Mouse (Mus musculus) kidney, postnatal 36 days (tissue): ENCODE measurements around the gene Prkar1b.

Source experiments
- DNase-seq, 2 experiments: peaks; one replicate each; pipeline ENCODE4 v3.0.0; 2021 to 2022; ENCODE audit warnings: mixed read lengths in 2 of 2

The Prkar1b gene

GRCm38 (mm10) chr5:138997171-138997788 is 152.5 kb downstream of the Prkar1b start, which contains the start of gene Pdgfa:
Pdgfa (minus strand) TSS chr5:138997370.
- DNase-seq: peak; percentile 71 to 80

GRCm38 (mm10) chr5:138996322-138997073 is 153.3 kb downstream of the Prkar1b start:
- DNase-seq: peak in 1 of 2 experiments; percentile 66

- DNase-seq: peak; percentile 86 to 87
These were observed 154.0 kb downstream of the Prkar1b start for GRCm38 (mm10) chr5:138995721-138996311.

- DNase-seq: peak; percentile 87 to 92
These were observed 154.7 kb downstream of the Prkar1b start for GRCm38 (mm10) chr5:138994786-138995720.

GRCm38 (mm10) chr5:138994108-138994785 is 155.6 kb downstream of the Prkar1b start:
- DNase-seq: peak; percentile 50 to 68

GRCm38 (mm10) chr5:138993371-138994107 is 156.3 kb downstream of the Prkar1b start:
- peak in 1 of 2 experiments; percentile 28 for DNase-seq

GRCm38 (mm10) chr5:138992611-138993370 is 157.0 kb downstream of the Prkar1b start:
- peak; percentile 53 to 77 for DNase-seq

- DNase-seq: no peak
These were observed 158.1 kb downstream of the Prkar1b start for GRCm38 (mm10) chr5:138991734-138992133.

GRCm38 (mm10) chr5:138990659-138991380 is 159.0 kb downstream of the Prkar1b start:
- peak in 1 of 2 experiments; percentile 73 for DNase-seq

- no peak for DNase-seq
These were observed 160.2 kb downstream of the Prkar1b start for GRCm38 (mm10) chr5:138989567-138989966.

GRCm38 (mm10) chr5:138988764-138989163 is 161.0 kb downstream of the Prkar1b start:
- DNase-seq: peak; percentile 83 to 85

GRCm38 (mm10) chr5:138987994-138988393 is 161.8 kb downstream of the Prkar1b start:
- no peak for DNase-seq

GRCm38 (mm10) chr5:138981921-138982320 is 167.9 kb downstream of the Prkar1b start:
- no peak for DNase-seq

GRCm38 (mm10) chr5:138980608-138981007 is 169.2 kb downstream of the Prkar1b start:
- DNase-seq: peak; percentile 93 to 94

- DNase-seq: peak; percentile 42 to 55
These were observed 170.0 kb downstream of the Prkar1b start for GRCm38 (mm10) chr5:138979840-138980239.

- DNase-seq: no peak
These were observed 172.0 kb downstream of the Prkar1b start for GRCm38 (mm10) chr5:138977759-138978158.

- no peak for DNase-seq
These were observed 174.8 kb downstream of the Prkar1b start for GRCm38 (mm10) chr5:138974911-138975485.

GRCm38 (mm10) chr5:138973480-138973879 is 176.3 kb downstream of the Prkar1b start:
- DNase-seq: no peak

- DNase-seq: no peak
These were observed 178.4 kb downstream of the Prkar1b start for GRCm38 (mm10) chr5:138971405-138971804.
